Mouse (Mus musculus): ENCODE results near the gene Cdr1. TPM values are rescaled to one million over a fixed set of nuclear protein-coding genes. Genes with fewer than 3 reads are reported as not detected.

Gene Cdr1
- not detected for total RNA-seq (2021)
- polyA plus RNA-seq (2012; rRNA removed): not detected in 2 replicates
- long read RNA-seq: 0 reads

DNA sequence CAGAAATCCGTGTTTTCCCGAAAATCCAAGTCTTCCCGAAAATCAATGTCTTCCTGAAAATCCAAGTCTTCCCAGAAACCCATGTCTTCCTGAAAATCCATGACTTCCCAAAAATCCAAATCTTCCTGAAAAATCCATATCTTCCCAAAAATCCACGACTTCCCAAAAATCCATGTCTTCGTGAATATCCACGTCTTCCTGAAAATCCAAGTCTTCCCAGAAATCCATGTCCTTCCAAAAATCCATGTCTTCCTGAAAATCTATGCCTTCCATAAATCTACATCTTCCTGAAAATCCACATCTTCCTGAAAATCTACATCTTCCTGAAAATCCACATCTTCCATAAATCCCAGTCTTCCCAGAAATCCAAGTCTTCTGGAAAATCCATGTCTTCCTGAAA is at the start of gene Cdr1:
Cdr1 (minus strand) TSS at position 101 of the 400 bp plus-strand sequence.
- no peak for DNase-seq

DNA sequence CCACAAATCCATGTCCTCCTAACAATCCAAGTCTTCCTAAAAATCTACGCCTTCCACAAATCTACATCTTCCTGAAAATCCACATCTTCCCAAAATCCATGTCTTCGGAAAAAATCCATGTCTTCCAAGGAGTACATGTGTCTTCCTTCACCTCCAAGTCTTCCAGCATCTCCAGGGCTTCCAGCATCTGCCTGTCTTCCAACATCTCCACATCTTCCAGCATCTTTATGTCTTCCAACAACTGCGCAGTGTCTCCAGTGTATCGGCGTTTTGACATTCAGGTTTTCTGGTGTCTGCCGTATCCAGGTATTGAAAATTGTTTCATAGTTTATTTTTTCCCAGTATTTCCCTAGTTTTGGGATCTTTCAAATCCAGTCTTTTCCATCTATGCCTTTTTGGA is 511 bp upstream of the Cdr1 start:
- no peak for DNase-seq

DNA sequence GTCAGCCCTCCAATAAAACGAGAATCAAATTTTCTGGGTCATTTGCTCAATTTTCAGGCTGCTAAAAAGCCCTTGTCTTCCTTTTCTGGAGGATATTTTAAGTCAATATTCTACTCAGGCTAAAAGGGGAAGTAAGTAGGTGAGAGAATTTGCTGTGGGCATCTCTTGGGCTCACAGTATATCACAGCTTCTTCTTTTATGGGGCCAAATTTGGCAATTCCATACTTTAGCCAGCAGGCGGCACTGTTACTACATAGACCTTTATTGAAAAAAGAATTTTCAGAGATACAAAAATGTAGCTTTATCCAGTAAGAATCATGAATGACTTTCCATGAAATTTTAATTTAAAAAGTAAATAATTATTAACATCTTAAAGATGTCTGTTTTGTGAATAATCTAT is 18.8 kb downstream of the Cdr1 start:
- DNase-seq: no peak

DNA sequence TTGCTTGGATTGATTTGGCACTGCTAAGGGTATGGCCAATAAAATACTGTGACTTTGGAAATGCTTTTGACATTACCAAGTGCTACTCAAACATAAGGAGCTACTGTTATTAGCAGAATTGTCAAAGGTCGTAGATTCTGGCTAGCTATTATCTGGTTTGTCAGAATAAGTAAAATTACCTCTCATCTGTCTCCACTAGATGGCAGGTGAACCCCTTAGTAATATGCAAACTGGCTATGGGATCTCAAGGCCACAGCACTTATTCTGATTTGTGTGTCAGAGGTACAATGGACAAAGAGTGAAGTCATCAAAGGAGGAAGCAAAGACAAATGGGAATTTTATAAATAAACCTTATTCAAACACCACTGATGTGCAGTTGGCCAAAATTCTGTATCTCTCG is 24.1 kb downstream of the Cdr1 start:
- no peak for DNase-seq

DNA sequence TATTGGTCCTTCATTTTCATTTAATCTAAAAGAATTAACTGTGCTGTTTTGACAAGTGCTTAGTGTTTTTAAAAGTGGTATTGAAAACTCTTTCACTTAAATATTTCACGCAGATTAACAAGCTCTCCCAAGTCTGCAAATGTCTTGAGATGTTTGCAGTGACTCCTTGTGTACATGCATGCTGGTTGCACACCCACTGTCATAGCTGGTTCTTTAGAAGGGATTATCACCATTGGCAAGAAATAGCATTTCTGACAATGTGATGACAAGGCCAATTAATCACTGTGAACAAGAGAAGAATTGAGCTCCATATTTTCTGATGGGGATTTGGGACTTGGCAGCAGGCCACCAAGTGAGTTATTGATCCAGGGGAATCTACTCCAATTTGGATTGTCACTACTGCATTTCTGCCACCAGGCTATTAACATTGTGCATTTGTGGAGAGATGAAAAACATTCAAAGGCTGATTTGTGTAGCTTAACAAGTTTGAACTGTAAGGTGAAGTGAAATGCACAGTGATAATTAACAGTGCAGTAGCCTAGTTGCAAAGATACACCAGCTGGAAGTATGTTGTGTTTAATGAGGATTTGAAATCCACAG is 30.6 kb downstream of the Cdr1 start:
- no peak for DNase-seq

DNA sequence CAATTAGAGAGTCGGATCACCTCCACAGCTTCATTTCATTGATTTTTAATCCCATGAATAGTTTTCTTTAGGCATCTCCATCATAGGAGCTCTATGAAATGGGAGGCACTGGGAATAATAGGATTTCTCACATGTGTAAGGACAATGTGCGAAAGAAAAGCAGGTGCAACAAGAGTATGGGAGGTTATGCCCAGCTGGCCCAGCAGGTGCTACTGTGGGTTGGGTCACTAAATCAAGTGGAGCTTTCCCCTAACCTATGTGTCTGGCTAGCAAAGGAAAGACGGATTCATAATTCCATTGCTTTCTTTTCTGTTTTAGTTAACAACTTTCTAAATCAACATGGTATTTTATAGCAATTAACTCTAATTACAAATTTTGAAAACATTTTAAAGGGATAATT is 31.1 kb downstream of the Cdr1 start:
- DNase-seq: no peak

DNA sequence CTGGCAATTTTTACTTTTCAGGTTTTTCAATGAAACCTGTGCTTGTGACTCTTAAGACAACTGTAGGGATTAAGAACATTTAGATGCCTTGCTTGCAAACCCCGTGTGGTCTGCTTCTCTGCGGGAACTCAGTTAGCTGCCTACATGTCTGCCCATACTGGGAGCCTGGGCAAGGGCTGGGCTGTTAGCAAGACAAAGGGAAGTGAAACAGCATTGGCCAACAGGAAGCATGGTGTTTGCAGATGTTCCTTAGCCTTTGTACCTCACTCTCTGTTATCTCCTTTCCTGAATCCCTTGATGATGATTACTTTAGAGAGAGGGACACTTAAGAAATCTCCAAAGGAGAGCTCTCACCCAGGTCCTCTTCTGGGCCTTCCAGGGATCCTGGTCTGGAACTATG is 38.8 kb downstream of the Cdr1 start:
- no peak for DNase-seq

DNA sequence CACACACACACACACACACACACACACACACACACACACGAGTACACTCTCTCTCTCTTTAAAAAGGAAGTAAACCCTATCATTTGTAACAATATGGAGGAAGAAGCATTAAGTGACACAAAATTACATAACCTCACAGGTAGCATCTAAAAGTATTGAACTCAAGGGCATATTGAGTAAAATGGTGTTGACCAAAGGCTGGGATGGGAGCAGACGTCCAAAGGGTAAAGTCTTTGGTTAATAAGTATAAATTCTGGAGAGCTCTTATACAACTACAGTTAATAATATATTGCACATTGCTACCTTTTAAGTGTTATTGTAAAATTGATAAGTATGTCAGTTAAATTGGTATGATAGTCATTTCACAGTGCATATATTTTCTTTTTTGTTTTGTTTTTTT is 39.9 kb downstream of the Cdr1 start:
- no peak for DNase-seq

DNA sequence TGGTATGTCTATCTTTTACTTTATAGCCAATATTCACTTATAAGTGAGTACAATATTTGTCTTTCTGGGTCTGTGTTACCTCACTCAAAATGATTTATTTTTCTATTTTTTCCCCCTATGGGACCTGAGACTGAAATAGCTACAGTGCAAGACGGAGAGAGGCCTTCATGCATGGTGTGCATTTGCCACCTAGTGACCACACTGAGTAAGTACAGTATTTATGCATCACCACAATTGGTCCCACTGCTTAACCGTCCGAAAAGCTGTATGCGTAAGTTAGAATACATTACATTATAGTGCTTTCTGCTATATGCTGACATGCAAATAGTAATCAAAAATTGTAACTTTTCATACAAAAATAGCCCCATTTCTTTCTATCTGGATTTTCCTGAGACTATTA is 50.8 kb downstream of the Cdr1 start:
- DNase-seq: no peak

Small RNA genes within 50 kb of the gene (microRNA-seq; reads per million reads assigned to microRNA genes)
- gene Gm24396: 0 reads per million in 2 experiments

Data from adrenal gland, adult 2 months (tissue).